Comparison of ENCODE assay signal across 18 mouse cellular contexts in genomic region chr3:136376893-136377292, GRCm38 (mm10). TPM values are rescaled to one million over a fixed set of nuclear protein-coding genes. Genes with fewer than 3 reads are reported as not detected.
DNase-seq lines count a peak whose midpoint lies in the region; ATAC-seq lines count a peak whose summit lies in the region.
"Had no signal": no experiment of that assay in that cellular context is flagged by ENCODE, and none has a peak within 500 bp of the region (broad histone marks: within the 10 kb centered on the region; RNA-seq: fewer than 3 reads in every experiment).

No protein-coding gene starts in this region.

- H3K9ac ChIP-seq in hindbrain, embryonic 16.5 days (ENCODE audit: low read depth, low read length) = no peak overlapping the region
- H3K9ac ChIP-seq in intestine, embryonic 15.5 days = no peak overlapping the region
- H3K9ac ChIP-seq: forebrain, postnatal 0 days; kidney, embryonic 15.5 days had no signal

- no peaks in the 10 kb centered on the region for H3K36me3 ChIP-seq in hindbrain, embryonic 16.5 days (ENCODE audit: control insufficient read depth, insufficient read depth, low read length)
- H3K36me3 ChIP-seq in intestine, embryonic 15.5 days = no peaks in the 10 kb centered on the region
- H3K36me3 ChIP-seq: kidney, embryonic 15.5 days had no signal

- H3K27me3 ChIP-seq in hindbrain, embryonic 16.5 days (replicated peaks; ENCODE audit: control insufficient read depth, insufficient read depth, low read length) = no peaks in the 10 kb centered on the region
- H3K27me3 ChIP-seq in intestine, embryonic 15.5 days (replicated peaks) = no peaks in the 10 kb centered on the region
- H3K27me3 ChIP-seq: kidney, embryonic 15.5 days had no signal

- no peak overlapping the region for H3K4me2 ChIP-seq in hindbrain, embryonic 16.5 days (ENCODE audit: low read length)
- H3K4me2 ChIP-seq in intestine, embryonic 15.5 days (replicated peaks) = no peak overlapping the region
- H3K4me2 ChIP-seq: heart, embryonic 11.5 days; kidney, embryonic 15.5 days had no signal

- H3K4me1 ChIP-seq in hindbrain, embryonic 16.5 days (ENCODE audit: control insufficient read depth, insufficient read depth, low read depth, low read length) = no peaks in the 10 kb centered on the region
- H3K4me1 ChIP-seq in intestine, embryonic 15.5 days (replicated peaks) = no peaks in the 10 kb centered on the region
- H3K4me1 ChIP-seq: kidney, embryonic 15.5 days had no signal

- H3K4me3 ChIP-seq in hindbrain, embryonic 16.5 days (ENCODE audit: low read length) = no peak overlapping the region
- H3K4me3 ChIP-seq in intestine, embryonic 15.5 days (replicated peaks) = no peak overlapping the region
- H3K4me3 ChIP-seq: kidney, embryonic 15.5 days had no signal

- no peak overlapping the region for H3K27ac ChIP-seq in hindbrain, embryonic 16.5 days (ENCODE audit: low read depth, low read length)
- no peak overlapping the region for H3K27ac ChIP-seq in intestine, embryonic 15.5 days
- H3K27ac ChIP-seq: kidney, embryonic 15.5 days had no signal

- ATAC-seq in common myeloid progenitor, adult 5-6 weeks (replicated peaks; ENCODE audit: low read depth, poor library complexity, severe bottlenecking) = peak; percentile 84
- ATAC-seq in hindbrain, embryonic 16.5 days = no peak
- no peak for ATAC-seq in intestine, embryonic 15.5 days
- ATAC-seq: activated CD4-positive, CD25-positive, alpha-beta regulatory T cell, adult 4 months; forebrain, postnatal 0 days; inflammation-experienced regulatory T-cells, adult 6 months; lung, postnatal 0 days had no signal

- WGBS in hindbrain, embryonic 16.5 days = 79% methylated on average over 4 of the region's 4 CpGs
- WGBS in intestine, embryonic 15.5 days = 66% methylated on average over 4 of the region's 4 CpGs

- DNase-seq in layer of hippocampus, adult 9-11 months = peak; percentile 14
- no peak for DNase-seq in layer of hippocampus, adult 9-10 months (ENCODE audit: low spot score)
- peak; percentile 23 for DNase-seq in 416B (ENCODE audit: low read depth)
- DNase-seq in thymus, postnatal 10 days (ENCODE audit: low spot score in 2 of 2) = peak; percentile 11 to 33
- no peak for DNase-seq in adrenal gland, postnatal 36 days
- DNase-seq: adrenal gland, postnatal 25 days; cerebellum, postnatal 14 days; forebrain, postnatal 0 days; gastrocnemius, postnatal 10 days; heart, postnatal 36 days had no signal

- H3K9me3 ChIP-seq in hindbrain, embryonic 16.5 days (ENCODE audit: control insufficient read depth, low read length) = no peaks in the 10 kb centered on the region
- no peaks in the 10 kb centered on the region for H3K9me3 ChIP-seq in intestine, embryonic 15.5 days
- H3K9me3 ChIP-seq: kidney, embryonic 15.5 days had no signal

RNA-seq across cellular contexts. Expression of gene Bank1, which starts 51.0 kb away (rescaled TPM):
- 0.05 and 0.29 TPM in 2 replicates for total RNA-seq in common myeloid progenitor, adult 5-6 weeks (2017)
- total RNA-seq in adrenal gland, postnatal 36 days (2021) = under 1 TPM; 0.30 to 0.56 TPM
- 0.36 and 0.45 TPM in 2 replicates for polyA plus RNA-seq in hindbrain, embryonic 16.5 days (2015; fragmentation: Nextera tagmentation; extraction: Ambion mirVana)
- 1.9 and 2.1 TPM in 2 replicates for polyA plus RNA-seq in intestine, embryonic 15.5 days (2015; fragmentation: Nextera tagmentation; extraction: Ambion mirVana)

Comparison
In these comparisons a context has a peak if more than half of its experiments do, and no peak if none do; other contexts are left out.
1. DNase-seq: peak in layer of hippocampus, adult 9-11 months (single experiment), 416B (single experiment) and thymus, postnatal 10 days (2 of 2); none in layer of hippocampus, adult 9-10 months (single experiment) and adrenal gland, postnatal 36 days (0 of 2).